Mouse (Mus musculus) spleen, adult 12 weeks (tissue): ENCODE data around the gene Sbf1.

Experiments used
- DNase-seq: peaks from one replicate; pipeline ENCODE4 v3.0.0; 2022; ENCODE audit warnings: low spot score

Gene Sbf1

GRCm38 (mm10) chr15:89315190-89315731 lies at the start of gene Sbf1:
Sbf1 (minus strand) TSS chr15:89315311.
- peak; percentile 97 for DNase-seq

DNA sequence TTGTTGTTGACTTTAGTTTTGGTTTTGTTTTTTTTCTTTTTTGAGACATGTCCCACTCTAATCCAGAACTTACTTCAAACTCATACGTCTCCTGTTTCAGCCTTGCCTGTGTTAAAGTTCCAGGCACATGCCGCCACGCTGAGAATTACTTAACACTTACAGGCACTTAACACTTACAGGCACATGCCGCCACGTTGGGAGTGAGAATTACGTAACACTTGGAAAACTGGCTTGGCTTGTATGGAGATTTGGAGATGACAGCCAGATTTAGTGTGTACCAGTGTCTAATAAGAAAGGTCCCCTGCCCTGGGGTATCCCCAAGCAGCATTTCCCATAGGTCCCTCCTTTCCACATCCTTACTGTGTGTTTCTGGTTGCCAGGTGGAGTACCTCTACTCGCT lies 47.9 kb upstream of the Sbf1 start:
- DNase-seq, result no peak

GRCm38 (mm10) chr15:89358784-89359183 lies 43.7 kb upstream of the Sbf1 start:
- DNase-seq, result no peak

- DNase-seq, result peak; percentile 65
Measured at GRCm38 (mm10) chr15:89356372-89356771, 41.3 kb upstream of the Sbf1 start.

DNA sequence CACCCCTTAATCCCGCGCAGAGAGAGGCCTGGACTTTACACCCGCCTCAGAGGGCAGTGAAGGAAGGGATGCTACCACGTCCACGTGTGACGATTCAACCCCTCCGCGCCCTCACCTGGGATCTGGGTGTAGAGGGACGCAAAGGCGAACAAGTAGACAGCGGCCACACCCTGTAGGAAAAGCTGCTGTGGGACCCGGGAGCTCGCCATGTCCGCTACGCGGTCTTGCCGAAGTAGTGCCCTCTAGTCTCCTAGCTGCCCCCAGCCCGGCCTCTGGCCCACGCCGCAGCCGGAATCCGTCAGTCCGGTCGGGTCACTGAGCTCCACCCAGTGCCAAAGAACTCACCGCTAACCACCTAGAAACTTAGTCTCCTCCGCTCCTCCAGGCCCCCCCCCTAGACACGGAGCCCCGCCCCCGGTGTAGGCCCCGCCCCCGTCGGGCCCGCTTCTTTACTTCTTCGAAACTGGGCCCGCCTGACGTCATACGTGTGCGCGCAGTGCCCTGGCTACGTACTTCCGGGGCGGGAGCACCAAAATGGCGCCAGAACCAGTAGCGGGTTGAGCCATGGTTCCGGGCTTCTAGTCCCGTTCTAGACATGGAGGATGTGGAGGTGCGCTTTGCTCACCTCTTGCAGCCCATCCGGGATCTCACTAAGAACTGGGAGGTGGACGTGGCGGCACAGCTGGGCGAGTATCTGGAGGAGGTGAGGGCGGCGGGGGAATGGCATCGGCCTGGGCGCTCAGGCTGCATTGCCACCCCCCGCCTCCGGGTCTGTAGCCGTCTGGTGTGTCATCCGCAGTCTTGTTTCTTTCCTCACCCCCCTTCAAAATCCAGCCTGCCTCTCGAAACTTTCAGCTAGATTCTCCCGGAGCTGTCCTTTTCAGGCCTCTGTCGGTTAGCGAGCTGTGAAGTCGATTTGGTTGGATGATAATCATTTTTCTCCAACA lies 40.4 kb upstream of the Sbf1 start, which contains the start of the genes Lmf2 and Ncaph2:
Gene Lmf2 (minus strand): TSS at position 419 of the 947 bp plus-strand sequence.
Gene Ncaph2 (plus strand): TSS at position 479 of the 947 bp plus-strand sequence.
- peak; percentile 94 for DNase-seq

GRCm38 (mm10) chr15:89354455-89354854 lies 39.3 kb upstream of the Sbf1 start:
- DNase-seq, result no peak

DNA sequence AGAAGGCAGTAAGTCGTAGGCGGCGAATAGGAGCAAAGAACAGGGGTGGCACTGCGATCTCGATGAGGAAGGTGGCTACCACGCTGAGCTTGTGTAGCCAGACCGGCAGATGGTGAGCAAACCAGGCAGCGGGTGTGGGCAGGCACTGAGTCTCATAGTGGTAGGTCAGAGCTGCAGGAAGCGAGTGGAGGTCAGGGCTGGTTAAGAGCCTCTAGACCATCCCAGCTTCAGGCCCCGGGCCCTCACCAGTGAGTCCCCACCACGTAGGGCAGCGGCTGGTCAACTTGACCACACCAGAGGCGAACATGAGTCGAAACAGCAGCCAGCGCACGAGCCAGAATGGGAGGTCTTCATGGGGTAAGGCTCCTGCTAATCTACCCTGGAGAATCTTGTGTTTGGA lies 38.7 kb upstream of the Sbf1 start:
- no peak for DNase-seq

GRCm38 (mm10) chr15:89352795-89353194 lies 37.7 kb upstream of the Sbf1 start:
- no peak for DNase-seq

- no peak for DNase-seq
Measured at GRCm38 (mm10) chr15:89352054-89352453, 36.9 kb upstream of the Sbf1 start.

DNA sequence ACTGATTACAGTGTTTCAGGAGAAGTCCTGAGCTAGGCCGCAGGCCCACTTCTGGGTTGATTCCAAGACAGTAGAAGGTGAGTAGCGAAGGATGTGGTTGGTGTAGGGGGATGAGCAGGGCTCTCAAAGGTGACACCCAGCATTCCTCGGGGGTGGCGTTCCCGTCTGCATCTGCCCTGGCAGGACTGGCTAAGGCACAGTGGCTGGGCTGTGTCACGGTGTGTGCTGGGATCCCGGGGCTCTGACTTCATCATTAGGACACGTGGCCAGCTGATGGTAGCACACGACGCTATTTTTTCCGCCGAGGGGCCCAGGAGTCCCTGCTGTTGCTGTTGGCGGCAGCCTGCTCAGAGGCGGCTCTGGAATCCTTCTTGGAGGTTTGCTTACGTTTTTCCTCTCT lies 36.2 kb upstream of the Sbf1 start:
- DNase-seq, result no peak

DNA sequence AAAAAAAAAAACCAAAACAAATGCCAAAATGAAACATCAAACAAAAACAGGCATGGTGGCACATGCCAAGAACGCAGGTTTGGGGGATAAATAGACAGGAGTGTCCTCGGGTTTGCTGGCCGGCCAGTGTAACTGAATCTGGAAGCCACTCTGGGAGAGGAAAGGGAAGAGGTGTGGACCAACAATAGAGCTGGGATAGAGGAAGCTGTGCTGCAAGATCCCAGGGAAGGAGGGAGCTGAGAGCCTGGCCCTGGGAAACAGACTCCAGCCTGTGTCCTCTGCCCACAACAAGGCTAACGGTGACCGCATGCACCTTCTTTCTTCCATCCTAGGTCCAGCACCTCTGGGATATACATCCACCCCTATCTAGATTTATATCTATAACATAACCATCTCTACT lies 35.3 kb upstream of the Sbf1 start:
- no peak for DNase-seq

DNA sequence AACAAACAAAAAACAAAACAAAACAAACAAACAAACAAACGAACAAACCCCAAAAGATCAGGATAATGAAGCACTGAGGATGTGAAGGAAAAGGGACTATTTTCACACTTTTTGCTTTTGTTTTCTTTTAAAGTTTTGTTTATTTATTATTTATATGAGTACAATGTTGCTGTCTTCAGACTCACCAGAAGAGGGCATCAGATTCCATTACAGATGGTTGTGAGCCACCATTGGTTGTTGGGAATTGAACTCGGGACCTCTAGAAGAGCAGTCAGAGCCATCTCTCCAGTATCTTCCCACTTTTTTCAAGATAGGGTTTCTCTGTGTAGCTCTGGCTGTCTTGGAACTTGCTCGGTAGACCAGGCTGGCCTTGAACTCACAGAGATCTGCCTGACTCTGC lies 28.2 kb upstream of the Sbf1 start:
- no peak for DNase-seq

DNA sequence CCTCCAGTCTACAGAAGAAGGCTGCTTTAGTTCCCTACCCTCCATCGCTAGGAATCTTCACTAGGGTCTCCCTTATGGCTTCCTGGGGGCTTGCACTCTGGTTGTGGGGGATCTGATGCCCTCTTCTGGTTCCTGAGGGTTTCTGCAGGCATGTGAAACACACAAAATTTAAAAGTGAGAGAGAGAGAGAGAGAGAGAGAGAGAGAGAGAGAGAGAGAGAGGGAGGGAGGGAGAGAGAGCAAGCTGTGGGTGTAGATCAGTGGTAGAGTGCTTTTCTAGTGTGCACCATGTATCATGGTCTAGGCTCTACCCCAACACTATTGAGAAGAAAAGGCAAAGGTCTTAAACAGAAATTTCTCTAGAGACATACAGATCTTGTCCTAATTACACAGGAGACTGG lies 26.6 kb upstream of the Sbf1 start:
- no peak for DNase-seq

GRCm38 (mm10) chr15:89340136-89340535 lies 25.0 kb upstream of the Sbf1 start:
- DNase-seq, result no peak

DNA sequence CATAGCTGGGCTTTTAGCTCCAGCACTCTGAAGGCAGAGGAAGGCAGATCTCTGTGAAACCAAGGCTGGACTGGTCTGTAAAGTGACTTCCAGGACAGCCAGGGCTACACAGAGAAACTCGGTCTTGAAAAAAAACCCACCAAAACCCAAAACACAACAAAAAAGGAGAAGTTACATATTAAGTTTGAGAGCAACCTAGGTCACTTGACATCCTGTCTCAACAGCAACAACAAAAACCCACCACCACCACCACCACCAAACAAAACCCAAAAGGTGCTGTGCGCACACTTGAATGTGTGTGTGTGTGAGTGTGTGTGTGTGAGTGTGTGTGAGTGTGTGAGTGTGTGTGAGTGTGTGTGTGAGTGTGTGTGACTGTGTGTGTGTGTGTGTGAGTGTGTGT lies 24.6 kb upstream of the Sbf1 start:
- no peak for DNase-seq

DNA sequence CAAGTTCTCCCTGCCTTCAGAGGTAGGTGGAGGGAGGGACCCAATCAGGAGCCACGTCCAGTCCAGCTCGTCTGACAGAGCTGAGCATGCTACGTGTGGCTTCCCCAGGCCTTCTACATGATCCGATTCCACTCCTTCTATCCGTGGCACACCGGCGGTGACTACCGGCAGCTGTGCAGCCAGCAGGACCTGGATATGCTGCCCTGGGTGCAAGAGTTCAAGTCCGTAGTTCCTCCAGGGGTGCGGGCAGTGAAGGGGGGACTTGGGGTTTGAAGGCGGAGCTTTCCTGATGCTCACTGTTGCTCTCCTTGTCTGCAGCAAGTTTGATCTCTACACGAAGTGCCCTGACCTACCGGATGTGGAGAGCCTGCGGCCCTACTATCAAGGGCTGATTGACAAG lies 21.3 kb upstream of the Sbf1 start:
- DNase-seq, result no peak

- DNase-seq, result no peak
Measured at GRCm38 (mm10) chr15:89334774-89335537, 19.8 kb upstream of the Sbf1 start.

GRCm38 (mm10) chr15:89334271-89334670 lies 19.2 kb upstream of the Sbf1 start, which contains the start of gene Miox:
Miox (plus strand) TSS chr15:89334398.
- no peak for DNase-seq

DNA sequence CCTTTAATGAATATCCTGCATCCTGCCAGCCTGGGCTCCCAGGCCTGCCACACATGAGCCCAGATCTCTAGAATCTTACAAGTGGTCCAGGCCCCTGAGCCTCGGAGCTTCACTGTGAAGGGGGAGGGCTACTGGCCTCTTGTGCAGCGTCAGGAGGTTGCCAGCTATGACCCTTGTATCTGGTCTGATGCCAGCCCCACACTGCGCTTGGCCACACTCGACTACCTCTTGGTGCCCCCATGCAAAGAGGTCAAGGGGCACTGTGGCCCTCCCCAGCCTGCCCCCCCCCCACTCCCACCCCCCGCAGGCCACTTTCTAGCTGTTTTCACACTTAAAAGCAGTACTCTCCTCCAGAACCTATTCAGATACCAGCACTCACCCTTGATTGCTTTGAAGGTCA lies 11.3 kb upstream of the Sbf1 start:
- no peak for DNase-seq

DNA sequence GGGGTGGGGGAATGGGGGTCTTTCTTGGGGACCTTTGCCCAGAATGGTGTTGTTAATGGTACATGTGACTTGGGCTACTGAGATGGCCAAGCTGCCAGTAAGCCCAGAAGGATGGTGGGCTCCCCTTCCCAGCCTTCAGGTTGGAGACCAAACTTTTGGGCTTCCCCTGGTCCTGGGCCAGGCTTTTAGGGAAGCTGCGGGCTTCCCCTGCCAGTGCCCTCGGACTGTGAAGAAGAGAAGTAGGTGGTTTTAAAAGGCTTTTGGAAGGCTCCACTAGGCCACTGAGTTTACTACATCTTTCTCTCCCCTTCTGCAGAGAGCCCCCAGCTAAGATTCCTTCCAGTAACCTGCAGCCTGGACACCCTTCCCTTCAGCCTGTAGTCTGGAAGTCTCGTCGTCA lies 8.5 kb upstream of the Sbf1 start:
- no peak for DNase-seq

- no peak for DNase-seq
Measured at GRCm38 (mm10) chr15:89322670-89323522, 7.8 kb upstream of the Sbf1 start, which contains the start of gene Adm2. Adm2 (plus strand) TSS chr15:89322720.

DNA sequence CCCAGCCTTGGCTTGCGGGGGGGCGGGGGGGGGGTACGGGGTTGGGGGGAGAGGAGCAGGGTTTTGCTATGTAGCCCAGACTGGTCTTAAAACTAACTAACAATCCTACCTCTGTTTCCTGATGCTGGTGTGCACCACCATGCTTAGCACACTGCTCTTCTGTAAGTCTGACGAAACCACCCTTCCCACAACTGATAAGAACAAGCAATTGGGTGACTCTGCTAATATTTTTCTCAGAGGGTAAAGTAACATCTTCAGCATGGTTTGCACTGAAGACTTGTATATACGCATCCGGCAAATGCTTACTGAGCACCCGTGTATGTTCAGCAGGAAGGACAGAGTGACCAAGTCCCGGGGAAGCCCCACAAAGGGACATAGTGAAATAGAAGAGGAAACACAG lies 6.2 kb upstream of the Sbf1 start:
- no peak for DNase-seq
